18 mouse cellular contexts compared by ENCODE assay signal in genomic region chr5:137921532-137921931, GRCm38 (mm10). TPM values are rescaled to one million over a fixed set of nuclear protein-coding genes. Genes with fewer than 3 reads are reported as not detected.
A peak's percentile ranks its signal among the peaks of the same experiment; 100 is the strongest.
DNase-seq lines count a peak whose midpoint lies in the region; ATAC-seq lines count a peak whose summit lies in the region.
"Had no signal": no experiment of that assay in that cellular context is flagged by ENCODE, and none has a peak within 500 bp of the region (broad histone marks: within the 10 kb centered on the region; RNA-seq: fewer than 3 reads in every experiment).

Gene Cyp3a13, minus strand, starts transcription at chr5:137921619.

- no peak within 1 kb of the TSS for H3K9ac ChIP-seq in heart, embryonic 11.5 days (ENCODE audit: low read depth, low read length)
- H3K9ac ChIP-seq in liver, embryonic 16.5 days (ENCODE audit: low read depth, low read length): no peak within 1 kb of the TSS

- DNase-seq in heart, adult 18-20 months: peak; percentile 6 to 19
- peak; percentile 81 for DNase-seq in 3T3-L1 (ENCODE audit: low read depth, low spot score)
- DNase-seq in lung, postnatal 36 days: peak; percentile 86
- no peak for DNase-seq in layer of hippocampus, adult 8-10 months (ENCODE audit: low spot score in 2 of 2)
- no peak for DNase-seq in embryo, embryonic 10 days (ENCODE audit: low spot score)
- DNase-seq in frontal cortex, postnatal 10 days (ENCODE audit: low spot score in 2 of 2): no peak
- DNase-seq: cerebellum, adult 2 months; heart, postnatal 4 days; layer of hippocampus, postnatal 36 days; right cerebral cortex, postnatal 14 days had no signal

- no peaks in the 10 kb centered on the region for H3K27me3 ChIP-seq in heart, embryonic 11.5 days (ENCODE audit: control insufficient read depth, insufficient read depth, low read length)
- no peaks in the 10 kb centered on the region for H3K27me3 ChIP-seq in liver, embryonic 16.5 days (ENCODE audit: control insufficient read depth, insufficient read depth, low read depth, low read length)
- H3K27me3 ChIP-seq: megakaryocyte, embryonic 14.5 days had no signal

- H3K36me3 ChIP-seq in heart, embryonic 11.5 days (ENCODE audit: control insufficient read depth, insufficient read depth, low read length): no peaks in the 10 kb centered on the region
- H3K36me3 ChIP-seq in liver, embryonic 16.5 days (ENCODE audit: control insufficient read depth, insufficient read depth): no peaks in the 10 kb centered on the region
- H3K36me3 ChIP-seq: G1E; limb, embryonic 10.5 days had no signal

- 52% methylated on average over 2 of the region's 2 CpGs for WGBS in heart, embryonic 11.5 days (ENCODE audit: insufficient replicate concordance)
- 25% methylated on average over 2 of the region's 2 CpGs for WGBS in liver, embryonic 16.5 days (ENCODE audit: insufficient replicate concordance)

- ATAC-seq in heart, embryonic 11.5 days (replicated peaks; ENCODE audit: insufficient number of reproducible peaks, low FRiP score, low TSS enrichment): no peak
- 0 out of 2 replicates have a peak, but pooled peaks have one; percentile 41 for ATAC-seq in liver, embryonic 16.5 days (ENCODE audit: low read depth)
- ATAC-seq: activated CD4-positive, CD25-positive, alpha-beta regulatory T cell, adult 4 months had no signal

- no peaks in the 10 kb centered on the region for H3K4me1 ChIP-seq in heart, embryonic 11.5 days (ENCODE audit: control insufficient read depth, insufficient read depth, low read length)
- no peaks in the 10 kb centered on the region for H3K4me1 ChIP-seq in liver, embryonic 16.5 days (ENCODE audit: control insufficient read depth, low read depth, low read length)
- H3K4me1 ChIP-seq: limb, embryonic 10.5 days; megakaryocyte, embryonic 14.5 days had no signal

- H3K4me2 ChIP-seq in heart, embryonic 11.5 days: no peak within 1 kb of the TSS
- H3K4me2 ChIP-seq in liver, embryonic 16.5 days (ENCODE audit: low read depth, low read length): peak within 1 kb of the TSS; percentile 7

- no peaks in the 10 kb centered on the region for H3K9me3 ChIP-seq in heart, embryonic 11.5 days (replicated peaks; ENCODE audit: control insufficient read depth, low read length)
- no peaks in the 10 kb centered on the region for H3K9me3 ChIP-seq in liver, embryonic 16.5 days (replicated peaks; ENCODE audit: control insufficient read depth, low read length)
- H3K9me3 ChIP-seq: G1E; limb, embryonic 10.5 days; megakaryocyte, embryonic 14.5 days had no signal

- H3K27ac ChIP-seq in heart, embryonic 11.5 days (ENCODE audit: low read depth, low read length): no peak within 1 kb of the TSS
- H3K27ac ChIP-seq in liver, embryonic 16.5 days (ENCODE audit: low read length): peak within 1 kb of the TSS; percentile 30; the same call in 1 of the 2 replicates
- H3K27ac ChIP-seq: limb, embryonic 10.5 days had no signal

- H3K4me3 ChIP-seq in heart, embryonic 11.5 days (ENCODE audit: low read depth, low read length): no peak within 1 kb of the TSS
- H3K4me3 ChIP-seq in liver, embryonic 16.5 days (ENCODE audit: low read depth, low read length): no peak within 1 kb of the TSS
- H3K4me3 ChIP-seq: erythroblast, embryonic 14.5 days; limb, embryonic 10.5 days; megakaryocyte, embryonic 14.5 days had no signal

RNA-seq across cellular contexts. Expression of gene Cyp3a13, which starts in this region (rescaled TPM):
- total RNA-seq in heart, adult 18-20 months (2021): under 1 TPM; 0.21 to 0.25 TPM
- polyA plus RNA-seq in heart, embryonic 11.5 days (2014; fragmentation: Nextera tagmentation; extraction: Ambion mirVana): 0.09 TPM in 1 of 2 replicates, not detected in the other
- 6.2 and 6.8 TPM in 2 replicates for polyA plus RNA-seq in liver, embryonic 16.5 days (2015; fragmentation: Nextera tagmentation; extraction: Ambion mirVana)
- total RNA-seq in layer of hippocampus, adult 8-10 months (2022): under 1 TPM; 0.14 to 0.49 (median 0.31) TPM
- polyA plus RNA-seq: activated CD4-positive, CD25-positive, alpha-beta regulatory T cell, adult 4 months; C2C12; erythroblast, embryonic 14.5 days; G1E; limb, embryonic 10.5 days had no signal

Comparison
In these comparisons a context has a peak if more than half of its experiments do, and no peak if none do; other contexts are left out.
1. Peak in DNase-seq in heart, adult 18-20 months; RNA of the gene not detected or under 1 TPM.
2. DNase-seq: peak in 3T3-L1 (single experiment) and lung, postnatal 36 days (single experiment); none in layer of hippocampus, adult 8-10 months (0 of 2), embryo, embryonic 10 days (single experiment) and frontal cortex, postnatal 10 days (0 of 2).